Mouse (Mus musculus) lung, embryonic 14.5 days (tissue): ENCODE data around the gene 4933430I17Rik. TPM values are rescaled to one million over a fixed set of nuclear protein-coding genes. Genes with fewer than 3 reads are reported as not detected.

Source experiments
- ATAC-seq: fragments of 200-750 bp; cut with Nextera tagmentation; 2 replicates; pipeline ENCODE4 v1.8.0; 2017; ENCODE audit warnings: mild to moderate bottlenecking, moderate TSS enrichment, moderate library complexity; ENCODE audit not compliant: insufficient read depth
- DNase-seq: peaks from one replicate; pipeline ENCODE4 v3.0.0-alpha.2; 2015
- H3K27ac ChIP-seq: fragments of 300-500 bp; sonication (generic); 2 replicates; pipeline ENCODE4 v1.5.1; 2014; ENCODE audit warnings: low read depth, mild to moderate bottlenecking, moderate library complexity
- H3K27me3 ChIP-seq: fragments of 300-500 bp; sonication (generic); 2 replicates; pipeline ENCODE4 v1.6.1; 2014; ENCODE audit warnings: low read length, control low read depth; ENCODE audit not compliant: insufficient read depth
- H3K36me3 ChIP-seq: fragments of 300-500 bp; sonication (generic); 2 replicates; pipeline ENCODE4 v1.6.1; 2014; ENCODE audit warnings: control low read depth; ENCODE audit not compliant: insufficient read depth
- H3K4me1 ChIP-seq: fragments of 300-500 bp; sonication (generic); 2 replicates; pipeline ENCODE4 v1.6.1; 2014; ENCODE audit warnings: antibody characterized with exemption, control low read depth; ENCODE audit not compliant: insufficient read depth
- H3K4me2 ChIP-seq: fragments of 300-500 bp; sonication (generic); 2 replicates; pipeline ENCODE4 v1.6.1; 2014; ENCODE audit warnings: mild to moderate bottlenecking
- H3K4me3 ChIP-seq: fragments of 300-500 bp; sonication (generic); 2 replicates; pipeline ENCODE4 v1.5.1; 2014; ENCODE audit warnings: low read depth, low read length
- H3K9ac ChIP-seq: fragments of 300-500 bp; sonication (generic); 2 replicates; pipeline ENCODE4 v1.6.1; 2014
- H3K9me3 ChIP-seq: fragments of 300-500 bp; sonication (generic); 2 replicates; pipeline ENCODE4 v1.6.1; 2016; ENCODE audit warnings: low read depth, low read length, control low read depth
- CTCF ChIP-seq: IDR thresholded peaks from 2 replicates; pipeline ENCODE4 v1.5.1; 2016; ENCODE audit warnings: antibody characterized with exemption, low read depth
- WGBS: fragments of 180-500 bp; shearing (Covaris S2); extraction: QIAGEN DNeasy Blood & Tissue Kit; methylation state at CpG from one replicate; pipeline ENCODE4 v1.1.7; 2014; 5-methylcytosine and 5-hydroxymethylcytosine counted together
- polyA plus RNA-seq: library from polyadenylated mRNA; unstranded; fragments of >200 nt; fragmentation: Nextera tagmentation; extraction: Ambion mirVana; gene quantifications from 2 replicates; pipeline ENCODE4 v1.2.1, GENCODE M21; 2014

Gene 4933430I17Rik
- polyA plus RNA-seq, 1 experiment from 2014 or later: 0.68 TPM

- H3K4me1 ChIP-seq: no peaks in the 10 kb centered on the region
- TF ChIP-seq CTCF: peak; percentile 84
- no peak overlapping the region for H3K27ac ChIP-seq
- H3K4me3 ChIP-seq: no peak overlapping the region
- 24% methylated on average over 4 of the region's 4 CpGs for WGBS
- no peaks in the 10 kb centered on the region for H3K36me3 ChIP-seq
- peak; percentile 95 for DNase-seq
- no peaks in the 10 kb centered on the region for H3K27me3 ChIP-seq
- ATAC-seq: peak; percentile 69
- no peak overlapping the region for H3K4me2 ChIP-seq
- no peaks in the 10 kb centered on the region for H3K9me3 ChIP-seq
- H3K9ac ChIP-seq: no peak overlapping the region
These were observed 35.9 kb downstream of the 4933430I17Rik start for GRCm38 (mm10) chr4:62560963-62561629.

DNA sequence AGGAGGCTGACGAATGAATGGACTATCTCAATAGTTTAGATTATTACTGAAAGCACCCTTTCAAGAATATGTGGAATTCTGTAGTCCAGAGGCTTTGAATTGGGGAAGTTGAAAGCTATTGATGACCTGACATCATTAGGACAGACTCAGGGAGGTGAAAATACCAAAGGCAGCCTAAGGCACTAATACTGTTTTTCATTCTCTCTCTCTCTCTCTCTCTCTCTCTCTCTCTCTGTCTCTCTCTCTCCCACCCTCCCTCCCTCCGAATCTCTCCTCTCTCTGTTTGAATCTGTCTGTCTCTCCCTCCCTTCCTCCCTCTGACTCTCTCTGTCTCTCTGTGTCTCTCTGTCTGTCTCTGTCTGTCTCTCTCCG, 36.4 kb downstream of the 4933430I17Rik start:
- ATAC-seq (0 out of 2 replicates have a peak, but pooled peaks have one; percentile 13), DNase-seq (no peak)
- no peaks in the 10 kb centered on the region for H3K36me3 ChIP-seq
- H3K4me2 ChIP-seq: no peak overlapping the region
- H3K9ac ChIP-seq: no peak overlapping the region
- H3K4me1 ChIP-seq: no peaks in the 10 kb centered on the region
- H3K9me3 ChIP-seq: no peaks in the 10 kb centered on the region
- no peaks in the 10 kb centered on the region for H3K27me3 ChIP-seq
- H3K4me3 ChIP-seq: no peak overlapping the region
- 56% methylated on average over 3 of the region's 3 CpGs for WGBS
- no peak overlapping the region for H3K27ac ChIP-seq
- no peak for TF ChIP-seq CTCF

DNA sequence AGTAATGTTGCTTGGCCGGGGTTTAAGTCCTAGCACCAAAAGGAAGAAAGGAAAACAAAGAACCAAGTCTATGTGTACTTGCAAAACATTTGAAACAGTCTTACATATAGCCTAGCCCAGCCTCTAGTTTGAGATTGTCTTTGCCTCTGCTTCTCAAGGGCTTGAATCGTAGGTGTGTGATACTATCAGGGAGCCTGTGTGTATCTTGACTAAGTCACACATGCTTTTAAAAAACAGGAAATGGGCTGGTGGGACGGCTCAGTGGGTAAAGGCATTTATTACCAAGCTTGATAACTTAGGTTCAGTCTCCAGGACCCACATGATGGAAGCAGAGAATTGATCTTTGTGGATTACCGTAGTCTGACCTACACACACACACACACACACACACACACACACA, 36.8 kb downstream of the 4933430I17Rik start:
- H3K36me3 ChIP-seq: no peaks in the 10 kb centered on the region
- H3K4me3 ChIP-seq: no peak overlapping the region
- H3K4me1 ChIP-seq: no peaks in the 10 kb centered on the region
- 51% methylated on average over 4 of the region's 4 CpGs for WGBS
- no peaks in the 10 kb centered on the region for H3K9me3 ChIP-seq
- H3K4me2 ChIP-seq: no peak overlapping the region
- DNase-seq (no peak), ATAC-seq (no peak)
- H3K27ac ChIP-seq: no peak overlapping the region
- TF ChIP-seq CTCF: no peak
- H3K9ac ChIP-seq: no peak overlapping the region
- H3K27me3 ChIP-seq: no peaks in the 10 kb centered on the region

GRCm38 (mm10) chr4:62566530-62566929, 41.4 kb downstream of the 4933430I17Rik start:
- H3K36me3 ChIP-seq: no peaks in the 10 kb centered on the region
- WGBS: 57% methylated on average over 4 of the region's 4 CpGs
- no peak overlapping the region for H3K27ac ChIP-seq
- H3K27me3 ChIP-seq: no peaks in the 10 kb centered on the region
- TF ChIP-seq CTCF: no peak
- no peaks in the 10 kb centered on the region for H3K4me1 ChIP-seq
- DNase-seq (peak; percentile 22), ATAC-seq (no peak)
- no peaks in the 10 kb centered on the region for H3K9me3 ChIP-seq
- H3K4me2 ChIP-seq: no peak overlapping the region
- no peak overlapping the region for H3K9ac ChIP-seq
- no peak overlapping the region for H3K4me3 ChIP-seq

GRCm38 (mm10) chr4:62567696-62568095, 42.5 kb downstream of the 4933430I17Rik start:
- no peaks in the 10 kb centered on the region for H3K36me3 ChIP-seq
- no peak for TF ChIP-seq CTCF
- no peaks in the 10 kb centered on the region for H3K4me1 ChIP-seq
- H3K27me3 ChIP-seq: no peaks in the 10 kb centered on the region
- no peak overlapping the region for H3K27ac ChIP-seq
- WGBS: 86% methylated on average over 6 of the region's 6 CpGs
- H3K9me3 ChIP-seq: no peaks in the 10 kb centered on the region
- no peak for DNase-seq
- ATAC-seq: no peak
- no peak overlapping the region for H3K9ac ChIP-seq
- no peak overlapping the region for H3K4me2 ChIP-seq
- no peak overlapping the region for H3K4me3 ChIP-seq

GRCm38 (mm10) chr4:62568359-62568758, 43.2 kb downstream of the 4933430I17Rik start:
- H3K36me3 ChIP-seq: no peaks in the 10 kb centered on the region
- no peaks in the 10 kb centered on the region for H3K4me1 ChIP-seq
- ATAC-seq (no peak), DNase-seq (no peak)
- WGBS: 79% methylated on average over 1 of the region's 1 CpGs
- H3K27ac ChIP-seq: no peak overlapping the region
- H3K4me2 ChIP-seq: no peak overlapping the region
- H3K9me3 ChIP-seq: no peaks in the 10 kb centered on the region
- H3K27me3 ChIP-seq: no peaks in the 10 kb centered on the region
- no peak overlapping the region for H3K4me3 ChIP-seq
- H3K9ac ChIP-seq: no peak overlapping the region
- no peak for TF ChIP-seq CTCF

DNA sequence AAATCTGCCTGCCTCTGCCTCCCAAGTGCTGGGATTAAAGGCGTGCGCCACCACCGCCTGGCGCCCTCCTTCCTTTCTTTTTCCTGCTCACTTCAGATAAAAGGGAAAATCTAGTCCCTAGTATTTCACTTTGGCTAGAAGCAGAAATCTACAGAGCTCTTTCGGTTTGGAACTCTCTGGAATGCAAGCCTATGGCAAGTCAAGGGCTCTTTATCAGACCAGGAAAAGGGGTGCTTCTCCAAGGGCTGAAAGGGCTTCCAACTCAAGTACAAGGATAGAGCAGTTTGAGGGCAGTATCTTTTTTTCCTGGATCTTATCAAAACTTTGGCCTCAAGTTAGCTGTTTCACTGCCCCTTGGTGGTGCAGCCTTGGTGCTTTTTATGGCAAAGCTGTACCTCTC, 44.4 kb downstream of the 4933430I17Rik start:
- TF ChIP-seq CTCF: no peak
- H3K9ac ChIP-seq: no peak overlapping the region
- no peaks in the 10 kb centered on the region for H3K4me1 ChIP-seq
- H3K36me3 ChIP-seq: no peaks in the 10 kb centered on the region
- ATAC-seq: no peak
- WGBS: 81% methylated on average over 5 of the region's 5 CpGs
- no peak overlapping the region for H3K4me3 ChIP-seq
- no peak overlapping the region for H3K4me2 ChIP-seq
- H3K27ac ChIP-seq: no peak overlapping the region
- H3K9me3 ChIP-seq: no peaks in the 10 kb centered on the region
- H3K27me3 ChIP-seq: no peaks in the 10 kb centered on the region
- DNase-seq: no peak
